10 mouse cellular contexts compared by ENCODE assay signal in the genomic region with DNA sequence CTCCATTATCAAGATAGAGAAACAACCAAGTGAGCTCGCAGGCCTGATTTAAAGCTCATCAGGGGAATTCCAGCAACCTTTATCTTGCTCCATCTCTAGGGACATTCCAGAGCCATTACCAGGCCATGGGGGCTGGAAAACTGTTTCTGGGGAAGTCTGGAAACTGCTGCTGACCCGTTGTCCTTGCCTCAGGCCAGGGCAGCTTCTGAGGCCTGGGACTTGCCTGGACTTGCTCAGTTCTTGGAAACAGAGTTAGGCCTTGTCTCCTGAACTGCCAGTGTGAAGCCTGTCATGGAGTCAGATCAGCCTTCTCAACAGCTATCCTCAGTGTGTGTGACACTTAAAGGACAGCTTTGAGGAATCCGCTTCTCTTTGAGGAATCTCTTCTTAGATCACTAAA. TPM values are rescaled to one million over a fixed set of nuclear protein-coding genes. Genes with fewer than 3 reads are reported as not detected.
DNase-seq lines count a peak whose midpoint lies in the region; ATAC-seq and TF ChIP-seq lines count a peak whose summit lies in the region.
"Had no signal": no experiment of that assay in that cellular context is flagged by ENCODE, and none has a peak within 500 bp of the region (broad histone marks: within the 10 kb centered on the region; RNA-seq: fewer than 3 reads in every experiment).

No protein-coding gene starts in this region.

- no peaks in the 10 kb centered on the region for H3K9me3 ChIP-seq in lung, embryonic 14.5 days (ENCODE audit: low read depth, low read length)
- H3K9me3 ChIP-seq: midbrain, embryonic 15.5 days had no signal

- peaks cover 17% of the 10 kb centered on the region; the same call in 1 of the 2 replicates for H3K36me3 ChIP-seq in lung, embryonic 14.5 days (ENCODE audit: insufficient read depth)

- H3K9ac ChIP-seq in lung, embryonic 14.5 days: no peak overlapping the region
- H3K9ac ChIP-seq: midbrain, embryonic 15.5 days had no signal

- no peak for TF ChIP-seq CTCF in lung, embryonic 14.5 days (IDR thresholded peaks at IDR 0.05; ENCODE audit: low read depth)

- H3K4me3 ChIP-seq in lung, embryonic 14.5 days (ENCODE audit: low read depth, low read length): no peak overlapping the region
- H3K4me3 ChIP-seq: midbrain, embryonic 15.5 days had no signal

- WGBS in lung, embryonic 14.5 days: 36% methylated on average over 3 of the region's 3 CpGs

- 0 out of 2 replicates have a peak, but pooled peaks have one; percentile 21 for ATAC-seq in lung, embryonic 14.5 days (ENCODE audit: insufficient read depth)
- no peak for ATAC-seq in monocyte, adult 5-6 weeks (replicated peaks; ENCODE audit: insufficient number of reproducible peaks, low FRiP score, low TSS enrichment, poor library complexity, severe bottlenecking)
- ATAC-seq: midbrain, embryonic 15.5 days had no signal

- H3K4me2 ChIP-seq in lung, embryonic 14.5 days: no peak overlapping the region
- H3K4me2 ChIP-seq: midbrain, embryonic 15.5 days had no signal

- peak overlapping the region; percentile 13; the same call in 1 of the 2 replicates for H3K27ac ChIP-seq in lung, embryonic 14.5 days (ENCODE audit: low read depth)
- H3K27ac ChIP-seq: midbrain, embryonic 15.5 days had no signal

- peaks cover 7% of the 10 kb centered on the region; the same call in 1 of the 2 replicates for H3K4me1 ChIP-seq in lung, embryonic 14.5 days (ENCODE audit: insufficient read depth)
- H3K4me1 ChIP-seq: midbrain, embryonic 15.5 days had no signal

- no peaks in the 10 kb centered on the region for H3K27me3 ChIP-seq in lung, embryonic 14.5 days (ENCODE audit: insufficient read depth, low read length)
- H3K27me3 ChIP-seq: midbrain, embryonic 15.5 days had no signal

- DNase-seq in lung, embryonic 14.5 days: no peak
- no peak for DNase-seq in lung, postnatal 36 days
- peak; percentile 87 for DNase-seq in Muller cell, postnatal 12 days (ENCODE audit: inconsistent ontology term)
- peak; percentile 66 for DNase-seq in embryo, embryonic 9.5 days (ENCODE audit: extremely low spot score)
- DNase-seq in kidney, postnatal 4 days: peak; percentile 60 to 76
- DNase-seq in cerebellum, adult 11-12 months: no peak
- no peak for DNase-seq in retina, postnatal 1 day
- DNase-seq: right cerebral cortex, postnatal 14 days had no signal

RNA-seq across cellular contexts. Expression of a gene that starts 13.8 kb away (rescaled TPM):
- 2.1 and 3.2 TPM in 2 replicates for polyA plus RNA-seq in lung, embryonic 14.5 days (2014; fragmentation: Nextera tagmentation; extraction: Ambion mirVana)
- total RNA-seq in monocyte, adult 5-6 weeks (2017): not detected in 3 replicates

RNA-seq across cellular contexts. Expression of a gene that starts 39.9 kb away (rescaled TPM):
- polyA plus RNA-seq in lung, embryonic 14.5 days (2014; fragmentation: Nextera tagmentation; extraction: Ambion mirVana): 11.1 and 11.5 TPM in 2 replicates
- total RNA-seq in monocyte, adult 5-6 weeks (2017): 12.4 to 18.2 TPM (median 13.2 TPM) in 3 replicates

RNA-seq across cellular contexts. Expression of a gene that starts 41.5 kb away (rescaled TPM):
- polyA plus RNA-seq in lung, embryonic 14.5 days (2014; fragmentation: Nextera tagmentation; extraction: Ambion mirVana): 32.8 and 44.2 TPM in 2 replicates
- total RNA-seq in monocyte, adult 5-6 weeks (2017): 4.9 to 20.2 TPM (median 13.9 TPM) in 3 replicates

RNA-seq across cellular contexts. Expression of a gene that starts 41.5 kb away (rescaled TPM):
- 205 and 209 TPM in 2 replicates for polyA plus RNA-seq in lung, embryonic 14.5 days (2014; fragmentation: Nextera tagmentation; extraction: Ambion mirVana)
- 878 to 1,339 TPM (median 1,041 TPM) in 3 replicates for total RNA-seq in monocyte, adult 5-6 weeks (2017)

Comparison
In these comparisons a context has a peak if more than half of its experiments do, and no peak if none do; other contexts are left out.
1. DNase-seq: peak in Muller cell, postnatal 12 days (single experiment), embryo, embryonic 9.5 days (single experiment) and kidney, postnatal 4 days (2 of 2); none in lung, embryonic 14.5 days (single experiment), lung, postnatal 36 days (single experiment), cerebellum, adult 11-12 months (single experiment) and retina, postnatal 1 day (single experiment).